Mouse (Mus musculus) retina, embryonic 14.5 days (tissue): ENCODE measurements around the gene Dhh.
"Not testable (repeated sequence)": the region's sequence is repeated elsewhere in the genome, so short reads cannot be mapped to it uniquely, and the experiment has no call there.

ENCODE experiments used
- DNase-seq: peaks from one replicate; pipeline ENCODE4 v3.0.0-alpha.2; 2015; ENCODE audit warnings: low spot score

The Dhh gene

GRCm38 (mm10) chr15:98897928-98898800, at the start of gene Dhh:
TSS of gene Dhh (minus strand) at chr15:98898540.
- DNase-seq = peak; percentile 53

- peak; percentile 73 for DNase-seq
These were observed 49.5 kb upstream of the Dhh start for GRCm38 (mm10) chr15:98947884-98948283.

- DNase-seq = no peak
These were observed 44.8 kb upstream of the Dhh start for GRCm38 (mm10) chr15:98943133-98943532.

GRCm38 (mm10) chr15:98942081-98942480, 43.7 kb upstream of the Dhh start:
- no peak for DNase-seq

GRCm38 (mm10) chr15:98941539-98941938, 43.2 kb upstream of the Dhh start:
- no peak for DNase-seq

GRCm38 (mm10) chr15:98940816-98941215, 42.5 kb upstream of the Dhh start:
- no peak for DNase-seq

GRCm38 (mm10) chr15:98934217-98934839, 36.0 kb upstream of the Dhh start, which contains the start of gene Tuba1b:
TSS of gene Tuba1b (minus strand) at chr15:98934565.
- peak; percentile 94 for DNase-seq

- peak; percentile 98 for DNase-seq
These were observed 35.5 kb upstream of the Dhh start for GRCm38 (mm10) chr15:98933833-98934216.

GRCm38 (mm10) chr15:98933004-98933671, 34.8 kb upstream of the Dhh start:
- not testable (repeated sequence) for DNase-seq

GRCm38 (mm10) chr15:98930998-98931397, 32.7 kb upstream of the Dhh start:
- DNase-seq = no peak

GRCm38 (mm10) chr15:98930017-98930734, 31.8 kb upstream of the Dhh start:
- no peak for DNase-seq

- DNase-seq = peak; percentile 89
These were observed 30.4 kb upstream of the Dhh start for GRCm38 (mm10) chr15:98928598-98929240.

- DNase-seq = no peak
These were observed 29.2 kb upstream of the Dhh start for GRCm38 (mm10) chr15:98927566-98927965.

- DNase-seq = no peak
These were observed 26.3 kb upstream of the Dhh start for GRCm38 (mm10) chr15:98924682-98925081.

GRCm38 (mm10) chr15:98923031-98923537, 24.7 kb upstream of the Dhh start:
- DNase-seq = no peak

GRCm38 (mm10) chr15:98922581-98922980, 24.2 kb upstream of the Dhh start:
- no peak for DNase-seq

GRCm38 (mm10) chr15:98921510-98921909, 23.2 kb upstream of the Dhh start:
- DNase-seq = no peak

GRCm38 (mm10) chr15:98918499-98918895, 20.2 kb upstream of the Dhh start:
- not testable (repeated sequence) for DNase-seq

- DNase-seq = peak; percentile 99
These were observed 19.5 kb upstream of the Dhh start, which contains the start of gene Lmbr1l for GRCm38 (mm10) chr15:98917538-98918498. TSS of gene Lmbr1l (minus strand) at chr15:98918231.

GRCm38 (mm10) chr15:98917091-98917490, 18.8 kb upstream of the Dhh start:
- no peak for DNase-seq
